Mouse (Mus musculus): Measurements from ENCODE around the gene Fgf12. TPM values are rescaled to one million over a fixed set of nuclear protein-coding genes. Genes with fewer than 3 reads are reported as not detected.
A peak's percentile ranks its signal among the peaks of the same experiment; 100 is the strongest.

Fgf12 gene
- total RNA-seq (2021) = 100 to 1,000 TPM; 141 to 148 TPM
- long read RNA-seq, experiment 1, full-length matches to known transcripts = 3 of 27 reads
- long read RNA-seq, experiment 1, partial matches to known transcripts = 5 of 27 reads
- long read RNA-seq, experiment 1, other reads (novel, unspliced or antisense) = 19 of 27 reads
- long read RNA-seq, experiment 2, full-length matches to known transcripts = 2 of 34 reads
- long read RNA-seq, experiment 2, partial matches to known transcripts = 12 of 34 reads
- long read RNA-seq, experiment 2, other reads (novel, unspliced or antisense) = 20 of 34 reads

- DNase-seq (ENCODE audit: low spot score in 2 of 2) = peak in 1 of 2 experiments; percentile 34
These were observed at the start of gene Fgf12 for GRCm38 (mm10) chr16:28752638-28753118. Fgf12 (minus strand) TSS chr16:28753068.

DNA sequence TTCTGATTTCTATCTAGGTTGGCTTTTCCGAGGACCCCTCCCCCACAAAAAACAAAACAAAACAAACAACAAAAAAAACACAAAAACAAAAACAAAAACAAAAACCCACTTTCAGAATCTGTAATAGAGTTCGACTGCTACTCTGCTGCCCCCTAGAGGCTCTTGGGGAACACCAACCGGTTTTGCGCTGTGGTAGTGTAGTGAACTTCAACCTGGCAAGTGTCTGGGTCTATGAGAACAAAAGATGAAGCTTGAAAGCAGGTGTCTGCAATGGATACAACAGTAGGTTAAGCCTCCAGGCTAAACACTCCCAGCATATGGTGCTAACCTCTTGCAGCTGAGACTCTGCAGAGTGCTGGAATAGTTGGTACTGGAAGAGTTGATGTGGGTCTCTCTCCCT, 40.2 kb upstream of the Fgf12 start:
- DNase-seq (ENCODE audit: low spot score in 2 of 2) = peak; percentile 10 to 28

DNA sequence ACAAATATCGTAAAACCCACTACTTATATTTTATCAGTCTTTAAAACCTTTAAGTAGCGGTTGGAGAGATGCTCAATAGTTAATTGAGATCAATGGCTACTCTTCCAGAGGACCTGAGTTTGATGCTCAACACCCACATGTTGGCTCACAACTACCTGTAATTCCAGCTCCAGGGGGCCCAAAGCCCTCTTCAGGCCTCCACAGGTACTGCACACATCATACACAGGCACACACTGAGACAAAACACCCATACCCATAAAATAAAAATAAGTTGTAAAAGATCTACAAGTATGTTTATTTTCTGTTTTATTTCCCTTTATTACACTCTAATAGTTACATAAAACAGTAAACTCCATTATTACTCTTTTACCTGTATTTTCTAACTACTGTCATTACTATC, 17.4 kb upstream of the Fgf12 start:
- DNase-seq (ENCODE audit: low spot score in 2 of 2) = no peak

GRCm38 (mm10) chr16:28761417-28761976, 8.6 kb upstream of the Fgf12 start:
- DNase-seq (ENCODE audit: low spot score in 2 of 2) = no peak

- DNase-seq (ENCODE audit: low spot score in 2 of 2) = peak; percentile 82 to 93
These were observed 453 bp upstream of the Fgf12 start for GRCm38 (mm10) chr16:28753124-28753917.

- no peak for DNase-seq (ENCODE audit: low spot score in 2 of 2)
These were observed 18.4 kb downstream of the Fgf12 start for GRCm38 (mm10) chr16:28734461-28734860.

DNA sequence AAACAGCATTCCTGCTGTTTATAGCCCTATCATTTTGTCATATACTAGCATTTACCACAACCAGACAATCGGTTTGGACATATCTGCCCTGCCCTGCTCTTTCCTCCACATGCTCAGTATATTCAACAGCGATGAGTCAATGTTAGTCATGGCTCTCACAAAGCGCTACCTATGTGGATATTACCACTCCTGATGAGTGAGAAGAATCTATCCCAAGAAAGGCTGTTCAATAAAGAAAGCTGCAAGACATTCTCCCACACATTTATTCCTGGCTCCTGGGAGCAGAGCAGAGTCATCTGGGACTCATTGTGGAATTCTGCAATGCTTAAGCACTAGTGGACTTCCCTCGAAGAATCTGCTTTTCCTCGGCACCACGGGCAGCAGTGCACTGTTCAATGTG, 26.1 kb downstream of the Fgf12 start:
- no peak for DNase-seq (ENCODE audit: low spot score in 2 of 2)

- no peak for DNase-seq (ENCODE audit: low spot score in 2 of 2)
These were observed 46.2 kb downstream of the Fgf12 start for GRCm38 (mm10) chr16:28706623-28707022.

- DNase-seq (ENCODE audit: low spot score in 2 of 2) = no peak
These were observed 52.5 kb downstream of the Fgf12 start for GRCm38 (mm10) chr16:28700346-28700745.

- DNase-seq (ENCODE audit: low spot score in 2 of 2) = no peak
These were observed 56.0 kb downstream of the Fgf12 start for GRCm38 (mm10) chr16:28696851-28697250.

DNA sequence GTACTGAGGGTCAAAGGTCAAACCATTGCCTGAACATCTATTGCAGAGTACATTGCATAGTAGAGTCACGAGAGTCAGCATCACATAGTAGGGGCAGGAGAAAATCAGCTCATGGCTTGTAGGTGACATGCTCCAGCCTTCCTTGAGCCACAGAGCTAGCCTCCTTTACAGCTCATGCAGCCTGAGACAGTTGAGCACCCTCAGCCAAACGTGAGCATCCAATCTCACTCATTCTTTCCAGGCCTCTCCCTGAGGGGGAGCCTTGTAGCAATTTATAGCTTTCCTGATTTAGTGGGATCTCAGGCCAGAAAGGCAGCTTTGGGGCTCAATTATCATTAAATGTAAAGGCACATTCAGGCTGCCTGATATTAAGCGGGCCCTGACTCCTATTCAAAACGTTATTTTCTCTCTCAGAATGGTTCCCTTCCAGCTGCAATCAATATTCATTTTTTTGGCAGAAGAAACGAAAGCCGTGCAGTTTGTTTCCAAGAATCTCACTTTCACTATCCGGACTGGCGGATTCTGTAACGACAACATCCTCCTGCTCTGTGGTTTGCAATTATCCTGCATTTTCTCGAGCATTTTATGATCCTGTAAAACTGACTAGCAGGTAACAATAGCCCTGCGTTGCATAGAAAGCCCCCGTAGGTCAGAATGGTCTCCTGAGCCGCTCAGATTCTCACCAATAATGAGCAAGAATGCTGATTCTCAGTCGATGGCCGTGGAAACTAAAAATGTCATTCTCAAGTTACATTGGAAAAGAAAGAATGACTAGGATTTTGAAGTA, 58.6 kb downstream of the Fgf12 start:
- DNase-seq (ENCODE audit: low spot score in 2 of 2) = peak; percentile 12 to 22

DNA sequence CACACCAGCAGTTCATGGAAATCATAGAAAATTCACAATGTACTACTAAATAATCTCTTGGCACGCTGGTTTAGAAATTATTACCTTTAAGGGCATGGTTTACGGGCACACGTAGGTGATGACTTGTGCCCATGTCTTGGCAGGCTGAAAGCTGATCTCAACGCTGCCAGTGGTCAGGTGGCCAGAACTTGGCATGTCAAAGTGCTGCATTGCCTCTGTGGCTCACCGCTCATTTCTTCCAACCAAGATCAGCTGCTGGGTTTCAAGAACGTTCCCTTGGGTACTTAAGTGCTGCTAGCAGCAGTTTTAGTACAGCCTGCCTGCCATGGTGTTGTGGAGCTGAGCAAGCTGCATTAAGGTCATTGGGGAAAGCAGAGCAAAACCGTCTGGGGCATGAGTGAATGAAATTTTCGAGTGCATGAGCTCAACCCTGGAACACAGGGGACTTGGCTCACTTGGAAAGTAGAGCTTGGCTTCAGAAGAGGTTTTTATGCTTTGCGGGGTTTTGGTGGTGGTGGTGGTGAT, 63.9 kb downstream of the Fgf12 start:
- no peak for DNase-seq (ENCODE audit: low spot score in 2 of 2)

- DNase-seq (ENCODE audit: low spot score in 2 of 2) = peak in 1 of 2 experiments; percentile 17
These were observed 71.2 kb downstream of the Fgf12 start for GRCm38 (mm10) chr16:28681625-28682024.

- DNase-seq (ENCODE audit: low spot score in 2 of 2) = no peak
These were observed 84.0 kb downstream of the Fgf12 start for GRCm38 (mm10) chr16:28668815-28669347.

- no peak for DNase-seq (ENCODE audit: low spot score in 2 of 2)
These were observed 100.2 kb downstream of the Fgf12 start for GRCm38 (mm10) chr16:28652640-28653039.

DNA sequence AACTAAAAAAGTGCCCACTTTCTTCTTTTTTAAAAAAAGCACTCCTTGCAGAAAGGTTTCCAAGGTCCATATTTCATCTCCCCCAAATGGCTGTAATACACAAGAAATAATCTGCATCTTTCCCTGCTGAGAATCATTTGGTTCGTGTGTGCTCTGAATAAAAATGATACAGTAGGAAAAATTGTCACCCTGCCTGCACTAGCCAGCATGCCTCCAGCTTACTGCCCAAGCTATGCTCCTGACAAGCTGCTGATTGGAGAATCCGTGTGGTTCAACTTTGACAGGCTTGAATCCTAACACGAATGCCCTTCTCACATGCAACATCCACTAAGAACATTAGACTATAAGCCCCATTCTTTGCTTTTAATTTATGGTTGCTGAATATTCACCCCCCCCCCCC, 102.3 kb downstream of the Fgf12 start:
- no peak for DNase-seq (ENCODE audit: low spot score in 2 of 2)

GRCm38 (mm10) chr16:28645030-28645429, 107.8 kb downstream of the Fgf12 start:
- DNase-seq (ENCODE audit: low spot score in 2 of 2) = no peak

- no peak for DNase-seq (ENCODE audit: low spot score in 2 of 2)
These were observed 121.1 kb downstream of the Fgf12 start for GRCm38 (mm10) chr16:28631721-28632120.

DNA sequence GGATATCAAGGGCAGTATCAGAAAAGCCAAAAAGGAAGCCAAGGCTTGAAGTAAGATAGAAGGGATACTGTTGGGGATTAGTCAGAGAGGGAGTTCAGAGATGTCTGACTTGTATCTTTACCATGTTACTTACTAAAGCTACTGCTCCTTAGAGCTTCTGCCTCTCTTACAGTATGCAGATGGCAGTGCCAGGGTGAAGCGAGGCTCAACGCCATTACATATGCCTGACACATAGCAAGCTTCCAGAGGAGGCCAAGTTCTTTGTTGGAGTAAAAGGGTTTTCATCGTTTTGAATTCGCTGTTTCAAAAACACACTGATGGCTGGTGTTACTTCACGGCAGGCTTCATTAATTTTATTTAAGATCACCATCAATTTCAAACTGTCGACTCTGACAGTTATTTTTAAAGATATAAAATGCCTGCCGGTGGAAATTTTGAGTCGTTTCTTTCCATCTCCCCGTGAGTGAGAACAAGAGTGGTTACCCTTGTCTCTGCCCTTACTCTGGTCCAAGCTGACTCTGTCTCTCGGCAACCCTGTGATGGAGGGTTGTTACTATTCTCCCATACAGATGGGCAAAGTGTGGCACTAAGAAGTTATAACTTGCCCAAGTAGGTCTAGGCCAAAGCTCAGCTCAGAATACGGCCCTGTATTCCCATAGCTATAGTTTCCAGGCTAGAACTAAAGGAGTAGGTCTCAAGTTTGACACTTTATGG, 121.9 kb downstream of the Fgf12 start:
- no peak for DNase-seq (ENCODE audit: low spot score in 2 of 2)

DNA sequence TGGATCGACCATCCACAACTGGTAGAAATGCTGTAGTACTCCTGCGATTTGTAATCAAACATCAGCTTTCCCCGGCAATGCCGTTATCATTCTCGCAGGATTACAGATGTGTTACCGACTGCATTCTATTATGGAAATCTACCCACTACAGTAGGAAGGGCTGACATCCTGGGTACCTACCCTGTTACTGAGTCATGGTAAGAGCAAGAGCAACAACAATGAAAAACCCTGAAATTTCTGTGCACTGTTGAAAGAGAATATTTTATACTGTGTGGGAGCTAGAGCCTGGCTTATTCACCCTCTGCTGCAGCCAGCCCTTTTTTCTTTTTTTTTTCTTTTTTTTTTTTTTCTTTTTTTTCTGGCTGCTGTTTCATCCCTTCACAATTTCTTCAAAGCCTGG, 126.6 kb downstream of the Fgf12 start:
- no peak for DNase-seq (ENCODE audit: low spot score in 2 of 2)
